Mouse (Mus musculus): ENCODE data around the gene Nup93.

The Nup93 gene

DNA sequence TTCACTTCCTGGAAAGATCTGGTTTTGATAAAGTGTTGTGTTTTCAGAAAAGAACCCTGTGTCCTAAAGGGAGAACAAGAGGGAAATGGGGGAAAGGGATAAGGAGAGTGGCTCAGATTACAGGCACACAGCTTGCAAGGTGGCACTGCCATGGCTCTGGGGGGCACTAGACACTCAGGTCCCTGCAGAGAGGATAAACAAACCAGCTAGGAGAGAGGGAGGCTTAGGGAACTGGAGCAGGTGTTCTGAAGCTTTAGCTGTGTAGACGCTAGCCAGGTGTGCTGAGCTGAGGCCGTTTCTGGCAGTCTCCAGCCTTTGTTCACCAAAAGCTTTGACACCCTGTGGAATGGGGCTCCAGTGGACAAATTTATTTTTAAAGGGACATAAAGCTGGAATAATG is 99.7 kb downstream of the Nup93 start:
- DNase-seq (ENCODE audit: low read depth, low spot score): no peak

DNA sequence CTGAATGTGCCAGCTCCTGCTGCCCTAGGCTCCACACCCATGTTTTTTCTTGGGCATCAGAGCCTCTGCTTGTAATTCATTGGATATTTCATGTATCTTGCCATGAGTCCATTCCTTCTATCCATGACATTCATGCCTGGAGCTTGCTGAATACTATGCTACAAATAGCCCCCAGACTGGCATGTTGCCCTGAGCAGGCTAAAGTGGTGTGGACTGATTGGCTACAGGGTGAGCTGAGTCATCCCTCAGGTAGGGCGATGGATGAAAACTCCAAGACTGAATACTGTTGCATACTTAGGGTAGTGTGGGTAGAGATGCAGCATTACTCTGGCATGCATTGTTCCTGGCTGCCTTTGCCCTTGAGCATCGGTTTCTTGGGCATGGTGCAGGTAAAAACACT is 102.9 kb downstream of the Nup93 start:
- DNase-seq (ENCODE audit: low read depth, low spot score): no peak

DNA sequence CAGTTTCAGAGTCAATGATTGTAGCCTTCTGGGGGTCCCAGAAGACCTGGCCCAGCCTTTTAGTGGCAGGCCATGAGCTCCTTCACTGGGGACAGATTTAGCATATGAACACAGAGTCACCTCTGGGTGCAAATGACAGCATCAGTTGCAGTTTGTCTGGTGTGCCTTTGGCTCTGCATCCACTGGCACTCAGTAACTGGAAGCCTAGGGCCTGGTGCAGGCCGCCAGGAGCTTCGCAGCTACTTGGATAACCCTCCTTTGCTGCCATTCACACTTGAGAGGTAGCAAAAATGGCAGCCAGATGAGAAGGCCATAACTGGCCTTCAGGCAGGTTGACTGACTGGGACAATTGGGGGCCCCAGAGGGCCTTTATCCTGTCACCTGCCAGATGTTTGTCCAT is 103.3 kb downstream of the Nup93 start:
- no peak for DNase-seq (ENCODE audit: low read depth, low spot score)

DNA sequence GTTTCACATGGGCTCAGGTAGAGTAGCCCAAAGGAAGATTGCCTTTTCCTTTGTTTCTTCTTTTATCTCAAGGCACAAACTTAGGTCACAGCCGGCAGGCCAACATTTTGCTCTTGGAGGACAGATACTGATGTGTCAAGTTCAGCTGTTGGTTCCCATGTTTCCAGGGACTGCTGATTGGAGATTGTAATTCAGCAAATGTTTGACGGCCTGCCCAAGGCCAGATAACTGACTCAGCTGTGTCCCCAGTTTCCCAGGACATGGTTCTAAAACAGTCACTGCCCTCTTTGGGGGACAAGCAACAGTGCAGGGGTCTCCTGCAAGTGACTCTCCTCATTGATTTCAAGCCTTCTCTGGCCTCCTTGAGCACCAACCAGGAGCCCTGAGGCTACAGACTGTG is 105.7 kb downstream of the Nup93 start:
- DNase-seq (ENCODE audit: low read depth, low spot score): no peak

DNA sequence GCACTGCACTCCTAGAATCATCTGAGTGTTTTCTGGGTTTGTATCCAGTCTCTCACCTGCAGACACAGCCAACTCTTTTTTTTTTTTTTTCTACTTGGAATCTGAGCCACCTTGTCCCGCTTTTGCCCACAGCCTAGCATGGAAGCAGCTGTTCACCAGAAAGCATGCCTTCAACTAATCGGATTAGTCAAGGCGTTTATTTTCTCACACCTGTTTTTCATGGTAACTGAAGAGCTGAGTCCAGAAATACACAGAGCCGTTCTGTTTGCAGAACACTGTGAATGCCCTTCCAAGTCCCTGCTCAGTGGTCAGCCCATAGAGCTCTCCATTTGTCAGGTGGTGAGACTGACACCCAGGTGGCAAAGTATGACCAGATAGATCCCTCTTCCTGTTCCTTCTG is 107.7 kb downstream of the Nup93 start:
- DNase-seq (ENCODE audit: low read depth, low spot score): peak; percentile 14

- DNase-seq (ENCODE audit: low read depth, low spot score): no peak
Observed at GRCm38 (mm10) chr8:94323041-94323440, 108.7 kb downstream of the Nup93 start.

DNA sequence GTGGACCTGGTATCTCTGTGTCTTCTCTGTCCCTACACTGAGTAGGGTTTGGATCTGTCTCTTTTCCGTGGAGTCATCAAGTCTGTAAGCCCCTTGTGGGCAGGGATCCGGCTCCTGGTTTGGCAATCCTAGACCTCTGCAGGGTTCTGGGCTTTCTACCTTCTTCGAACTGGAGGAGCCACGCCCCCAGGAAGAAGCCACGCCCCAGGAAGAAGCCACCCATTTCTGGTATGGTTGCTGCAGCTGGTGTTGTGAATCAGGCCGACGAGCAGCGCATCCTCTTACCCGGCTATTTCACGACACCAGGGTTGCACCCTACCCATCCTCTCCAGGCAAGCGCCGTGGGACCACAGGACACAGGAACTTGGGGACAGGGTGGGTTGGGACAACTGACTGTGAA is 109.7 kb downstream of the Nup93 start:
- DNase-seq (ENCODE audit: low read depth, low spot score): no peak

GRCm38 (mm10) chr8:94326016-94326415 is 111.7 kb downstream of the Nup93 start:
- DNase-seq (ENCODE audit: low read depth, low spot score): no peak

DNA sequence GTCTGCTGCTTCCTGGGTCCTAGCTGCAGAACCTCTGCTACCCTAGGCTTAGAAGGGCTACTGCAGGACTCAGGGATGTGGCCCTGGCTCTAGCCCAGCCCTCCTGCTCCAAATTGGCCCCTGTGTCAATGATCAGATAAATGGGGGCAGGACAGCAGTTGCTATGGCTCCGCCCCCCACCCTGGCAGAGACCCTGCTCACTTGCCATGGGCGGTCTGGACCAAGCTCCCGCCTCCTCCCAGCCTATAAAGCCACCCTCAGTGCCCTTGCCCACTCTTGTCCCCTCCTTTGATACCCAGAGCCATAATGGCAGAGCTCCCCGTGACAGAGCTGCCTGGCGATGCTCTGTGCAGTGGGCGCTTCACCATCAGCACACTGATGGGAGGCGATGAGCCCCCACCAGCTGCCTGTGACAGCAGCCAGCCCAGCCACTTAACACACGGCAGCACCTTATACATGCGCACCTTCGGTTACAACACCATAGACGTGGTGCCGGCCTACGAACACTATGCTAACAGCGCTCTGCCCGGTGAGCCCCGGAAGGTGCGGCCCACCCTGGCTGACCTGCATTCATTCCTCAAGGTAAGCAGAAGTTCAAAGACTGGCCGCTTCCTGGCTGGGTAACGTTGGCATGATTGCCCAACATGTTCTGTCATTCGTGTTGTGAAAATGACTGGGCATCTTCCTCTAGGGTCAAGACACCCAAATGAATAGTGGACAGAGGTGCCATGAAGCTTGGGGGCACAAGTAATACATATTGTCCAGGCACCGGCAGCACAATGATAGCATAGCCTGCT is 114.8 kb downstream of the Nup93 start, which contains the start of gene Slc12a3:
TSS of gene Slc12a3 (plus strand) at position 270 of the 797 bp plus-strand sequence.
- DNase-seq (ENCODE audit: low read depth, low spot score): no peak

DNA sequence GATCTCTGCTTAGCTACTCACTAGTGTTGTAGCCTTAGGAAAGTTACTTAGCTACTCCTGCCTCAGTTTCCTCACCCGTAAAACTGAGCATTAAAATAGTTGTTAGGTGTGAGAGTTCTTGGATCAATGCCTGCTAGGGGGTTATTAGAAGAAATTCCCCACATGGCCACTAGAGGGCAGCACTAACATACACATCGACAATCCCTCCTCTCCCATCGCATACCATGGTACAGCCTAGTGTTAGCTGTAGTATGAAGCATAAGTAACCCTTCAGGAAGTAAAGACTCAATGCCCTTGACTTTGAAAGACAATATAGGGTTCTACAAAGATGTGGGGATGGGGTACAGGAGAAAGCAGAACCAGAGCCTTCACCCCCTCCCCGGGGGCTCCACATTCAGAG is 116.4 kb downstream of the Nup93 start:
- peak; percentile 79 for DNase-seq (ENCODE audit: low read depth, low spot score)

GRCm38 (mm10) chr8:94333345-94333744 is 119.0 kb downstream of the Nup93 start:
- DNase-seq (ENCODE audit: low read depth, low spot score): no peak

GRCm38 (mm10) chr8:94337559-94337958 is 123.2 kb downstream of the Nup93 start:
- DNase-seq (ENCODE audit: low read depth, low spot score): no peak

- no peak for DNase-seq (ENCODE audit: low read depth, low spot score)
Observed at GRCm38 (mm10) chr8:94340796-94341195, 126.4 kb downstream of the Nup93 start.

DNA sequence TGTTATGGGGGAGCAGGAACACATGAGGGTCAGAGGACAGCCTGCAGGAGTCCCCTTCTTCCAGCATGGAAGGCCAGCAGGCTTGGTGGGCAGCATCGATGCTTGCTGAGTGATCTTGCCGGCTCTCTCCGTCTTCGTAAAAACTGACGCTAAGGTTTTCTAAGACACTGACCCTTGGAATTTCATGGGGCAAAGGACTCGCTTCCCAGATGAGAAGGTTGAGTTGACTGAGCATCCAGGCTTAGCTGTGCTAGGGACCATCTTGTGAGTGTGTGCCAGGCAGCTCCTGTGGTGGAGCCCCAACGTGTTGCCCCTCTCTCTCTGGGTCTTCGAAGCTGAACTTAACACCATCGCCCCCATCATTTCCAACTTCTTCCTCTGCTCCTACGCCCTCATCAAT is 128.3 kb downstream of the Nup93 start:
- no peak for DNase-seq (ENCODE audit: low read depth, low spot score)

- DNase-seq (ENCODE audit: low read depth, low spot score): peak; percentile 74
Observed at GRCm38 (mm10) chr8:94343290-94343689, 128.9 kb downstream of the Nup93 start.

- no peak for DNase-seq (ENCODE audit: low read depth, low spot score)
Observed at GRCm38 (mm10) chr8:94343778-94344320, 129.5 kb downstream of the Nup93 start.

DNA sequence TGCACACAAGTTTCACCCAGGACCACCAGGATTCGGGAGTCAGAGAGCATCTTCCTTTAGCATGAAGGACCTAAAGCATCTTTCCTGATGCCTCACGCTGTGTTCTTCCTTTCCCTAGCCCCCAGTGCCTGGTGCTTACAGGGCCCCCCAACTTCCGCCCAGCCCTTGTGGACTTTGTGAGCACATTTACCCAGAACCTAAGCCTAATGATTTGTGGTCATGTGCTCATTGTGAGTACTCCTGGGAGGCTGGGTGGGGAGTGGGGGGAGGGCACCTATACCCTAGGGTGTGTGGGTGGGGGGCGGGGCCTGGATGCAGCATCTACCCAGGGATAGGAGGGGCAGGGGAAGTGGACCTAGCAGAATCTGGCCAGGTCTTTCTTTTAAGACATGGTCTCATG is 131.3 kb downstream of the Nup93 start:
- no peak for DNase-seq (ENCODE audit: low read depth, low spot score)

GRCm38 (mm10) chr8:94346264-94346663 is 131.9 kb downstream of the Nup93 start:
- no peak for DNase-seq (ENCODE audit: low read depth, low spot score)

GRCm38 (mm10) chr8:94348425-94348824 is 134.1 kb downstream of the Nup93 start:
- no peak for DNase-seq (ENCODE audit: low read depth, low spot score)

DNA sequence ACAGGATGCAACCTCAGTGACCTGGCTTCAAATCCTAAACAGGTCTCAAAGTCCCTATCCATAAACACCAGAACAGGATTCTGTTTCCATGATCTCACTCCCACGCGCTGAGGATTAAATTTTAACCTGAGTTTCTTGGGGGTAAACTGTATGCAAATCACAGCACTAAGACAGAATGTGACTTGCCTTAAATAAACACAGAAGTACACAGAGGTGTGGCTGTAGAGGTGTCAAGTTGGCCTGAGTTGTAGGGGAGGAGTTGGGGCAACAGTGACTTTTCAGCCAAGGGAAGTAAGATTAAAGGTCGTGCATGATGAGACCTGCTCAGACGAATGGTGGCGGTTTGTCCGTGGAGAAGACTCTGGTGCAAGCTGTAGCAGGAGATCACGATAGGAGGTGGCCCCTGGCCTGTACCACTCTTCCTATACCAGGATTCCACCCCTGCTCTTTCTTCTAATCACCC is 139.7 kb downstream of the Nup93 start:
- no peak for DNase-seq (ENCODE audit: low read depth, low spot score)

GRCm38 (mm10) chr8:94354571-94354970 is 140.2 kb downstream of the Nup93 start:
- no peak for DNase-seq (ENCODE audit: low read depth, low spot score)

GRCm38 (mm10) chr8:94357220-94357619 is 142.9 kb downstream of the Nup93 start:
- DNase-seq (ENCODE audit: low read depth, low spot score): no peak

DNA sequence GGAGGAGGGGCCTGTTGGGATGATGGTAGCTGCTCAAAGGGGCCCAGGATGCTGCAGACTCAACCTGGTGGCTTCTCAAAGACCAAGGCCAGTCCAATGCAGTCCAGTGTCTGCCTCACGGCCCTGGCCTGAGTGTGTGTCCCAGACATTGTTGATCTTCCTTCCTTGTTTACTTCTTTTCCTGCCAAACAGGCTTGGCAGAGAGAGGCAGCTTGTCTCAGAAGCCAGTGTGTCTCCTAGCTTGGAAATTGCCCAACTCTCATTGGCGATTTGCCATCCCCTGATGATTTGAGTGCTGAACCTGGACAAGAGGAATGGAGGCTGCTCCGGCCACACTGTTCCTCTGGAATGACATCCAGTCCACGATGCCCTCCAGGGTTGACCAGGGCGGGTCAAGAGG is 144.2 kb downstream of the Nup93 start:
- no peak for DNase-seq (ENCODE audit: low read depth, low spot score)
